Mouse (Mus musculus) bone marrow, adult 2 months (tissue): ENCODE measurements at regions not wholly inside any gene's neighbourhood (a gene's known extent, or its start where the extent isn't known, plus 50 kb on each side); places are given as distances from the start of the nearest gene placed in this dataset.

Experiments used
- H3K27ac ChIP-seq: fragments of 200-500 bp; 2 replicates; pipeline ENCODE4 v1.5.1; 2012; ENCODE audit warnings: low read depth, mild to moderate bottlenecking, control low read depth, inconsistent platforms, low read length; ENCODE audit not compliant: control insufficient read depth, poor library complexity, insufficient read depth
- H3K4me1 ChIP-seq: fragments of 200-500 bp; 2 replicates; pipeline ENCODE4 v1.6.1; 2011; ENCODE audit warnings: low read length; ENCODE audit not compliant: control insufficient read depth, insufficient read depth
- H3K4me3 ChIP-seq: fragments of 200-500 bp; replicated peaks from 2 replicates; pipeline ENCODE3; 2011; ENCODE audit warnings: mild to moderate bottlenecking, low read depth, low read length, control low read depth; ENCODE audit not compliant: control insufficient read depth
- CTCF ChIP-seq: fragments of 200-500 bp; IDR thresholded peaks from 2 replicates; pipeline ENCODE4 v1.5.1; 2011; ENCODE audit warnings: low read length, control low read depth; ENCODE audit not compliant: control insufficient read depth, insufficient read depth
- POLR2A ChIP-seq: fragments of 200-500 bp; IDR thresholded peaks from 2 replicates; pipeline ENCODE4 v1.6.1; 2011; ENCODE audit warnings: low read depth, mild to moderate bottlenecking, control low read depth, low read length, borderline replicate concordance; ENCODE audit not compliant: control insufficient read depth
- WGBS: fragments of 180-500 bp; shearing (Covaris S2); methylation state at CpG from one replicate; pipeline ENCODE4 v1.1.7; 2018; 5-methylcytosine and 5-hydroxymethylcytosine counted together

GRCm38 (mm10) chr2:11416122-11416521, 137.8 kb downstream of the Pfkfb3 start:
- TF ChIP-seq POLR2A: no peak
- TF ChIP-seq CTCF: no peak
- Histone ChIP-seq H3K4me1 (no peaks in the 10 kb centered on the region), H3K27ac (no peak overlapping the region), H3K4me3 (no peak overlapping the region)
- 86% methylated on average over 11 of the region's 11 CpGs for WGBS

- Histone ChIP-seq H3K4me1 (no peaks in the 10 kb centered on the region), H3K27ac (no peak overlapping the region), H3K4me3 (no peak overlapping the region)
- no peak for TF ChIP-seq POLR2A
- 81% methylated on average over 6 of the region's 6 CpGs for WGBS
Measured at GRCm38 (mm10) chr2:11412521-11412920, 141.4 kb downstream of the Pfkfb3 start.

GRCm38 (mm10) chr2:11408497-11408896, 145.4 kb downstream of the Pfkfb3 start:
- no peak for TF ChIP-seq POLR2A
- no peak for TF ChIP-seq CTCF
- no peak overlapping the region for H3K27ac ChIP-seq
- H3K4me1 ChIP-seq: no peaks in the 10 kb centered on the region; the same call in 1 of the 2 replicates
- H3K4me3 ChIP-seq: no peak overlapping the region
- WGBS: 69% methylated on average over 5 of the region's 6 CpGs

GRCm38 (mm10) chr2:11406103-11406615, 147.7 kb downstream of the Pfkfb3 start:
- H3K4me3 ChIP-seq: no peak overlapping the region
- H3K4me1 ChIP-seq: no peaks in the 10 kb centered on the region; the same call in 1 of the 2 replicates
- no peak overlapping the region for H3K27ac ChIP-seq
- no peak for TF ChIP-seq POLR2A
- TF ChIP-seq CTCF: no peak
- WGBS: 85% methylated on average over 1 of the region's 1 CpGs

GRCm38 (mm10) chr2:11402218-11402848, 151.5 kb downstream of the Pfkfb3 start:
- no peaks in the 10 kb centered on the region; the same call in 1 of the 2 replicates for H3K4me1 ChIP-seq
- TF ChIP-seq POLR2A (no peak), CTCF (no peak)
- 84% methylated on average over 10 of the region's 10 CpGs for whole genome bisulfite sequencing
- no peak overlapping the region for H3K4me3 ChIP-seq
- H3K27ac ChIP-seq: no peak overlapping the region

- WGBS: 84% methylated on average over 3 of the region's 3 CpGs
- TF ChIP-seq POLR2A (no peak), CTCF (no peak)
- H3K4me1 ChIP-seq: peaks cover 3% of the 10 kb centered on the region; the same call in 1 of the 2 replicates
- no peak overlapping the region for H3K27ac ChIP-seq
- no peak overlapping the region for H3K4me3 ChIP-seq
Measured at GRCm38 (mm10) chr2:11399411-11399810, 154.5 kb downstream of the Pfkfb3 start.

GRCm38 (mm10) chr2:11398949-11399348, 154.9 kb downstream of the Pfkfb3 start:
- TF ChIP-seq POLR2A (no peak), CTCF (no peak)
- WGBS: 75% methylated on average over 6 of the region's 6 CpGs

GRCm38 (mm10) chr2:11398391-11398790, 155.5 kb downstream of the Pfkfb3 start:
- Histone ChIP-seq H3K4me3 (no peak overlapping the region), H3K27ac (no peak overlapping the region), H3K4me1 (peaks cover 5% of the 10 kb centered on the region)
- no peak for TF ChIP-seq POLR2A
- no peak for TF ChIP-seq CTCF
- WGBS: 3% methylated on average over 6 of the region's 6 CpGs

More at GRCm38 (mm10) chr2:11398949-11399348, 154.9 kb downstream of the Pfkfb3 start:
- Histone ChIP-seq H3K4me1 (peaks cover 3% of the 10 kb centered on the region; the same call in 1 of the 2 replicates), H3K27ac (no peak overlapping the region), H3K4me3 (no peak overlapping the region)
